Mouse (Mus musculus): ENCODE results near the gene Fcmr.
A peak's percentile ranks its signal among the peaks of the same experiment; 100 is the strongest.

The Fcmr gene

GRCm38 (mm10) chr1:130857456-130857855 lies 8.0 kb upstream of the Fcmr start:
- no peak for DNase-seq (ENCODE audit: low read depth, low spot score)

DNA sequence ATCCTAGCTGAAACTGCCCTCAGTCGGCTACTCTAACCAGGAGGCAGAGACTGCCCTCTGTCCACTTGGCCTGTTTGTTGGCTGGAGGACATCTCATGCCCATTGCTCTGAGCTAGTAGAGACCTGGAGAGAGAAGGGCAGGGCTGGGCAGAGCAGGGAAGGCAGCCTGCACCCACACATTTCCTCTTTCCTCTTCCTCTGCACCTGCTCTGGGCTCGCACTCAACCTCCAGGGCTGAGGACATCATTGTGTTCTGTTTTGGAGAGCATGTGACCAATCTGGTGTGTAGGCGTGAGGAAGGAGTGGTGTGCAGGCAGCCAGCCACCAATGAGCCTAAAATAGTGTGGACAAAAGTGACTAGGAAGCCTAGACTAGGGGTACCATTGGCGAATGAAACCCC lies 1.2 kb upstream of the Fcmr start:
- peak; percentile 88 for DNase-seq (ENCODE audit: low read depth, low spot score)

GRCm38 (mm10) chr1:130864741-130865140 lies 728 bp upstream of the Fcmr start:
- DNase-seq (ENCODE audit: low read depth, low spot score), result no peak

DNA sequence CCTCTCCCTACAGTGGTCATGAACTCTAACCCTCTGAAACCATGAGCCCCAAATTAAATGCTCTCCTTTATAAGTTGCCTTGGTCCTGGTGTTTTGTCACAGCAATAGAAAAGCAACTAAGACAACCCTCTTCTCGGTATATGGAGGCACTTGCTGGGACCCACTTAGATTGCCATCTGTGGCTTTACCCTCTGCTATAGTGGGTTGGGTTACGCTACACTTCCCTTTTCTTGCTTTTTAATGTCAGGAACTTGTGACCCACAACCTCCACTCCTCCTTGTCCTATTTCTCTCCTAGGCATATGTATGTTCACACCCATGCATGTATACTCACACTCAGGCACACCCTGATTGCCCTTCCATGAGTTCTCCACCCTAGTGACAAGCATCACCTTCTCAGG lies 7.4 kb downstream of the Fcmr start:
- DNase-seq (ENCODE audit: low read depth, low spot score), result no peak

GRCm38 (mm10) chr1:130875139-130875538 lies 9.7 kb downstream of the Fcmr start:
- DNase-seq (ENCODE audit: low read depth, low spot score), result peak; percentile 61

DNA sequence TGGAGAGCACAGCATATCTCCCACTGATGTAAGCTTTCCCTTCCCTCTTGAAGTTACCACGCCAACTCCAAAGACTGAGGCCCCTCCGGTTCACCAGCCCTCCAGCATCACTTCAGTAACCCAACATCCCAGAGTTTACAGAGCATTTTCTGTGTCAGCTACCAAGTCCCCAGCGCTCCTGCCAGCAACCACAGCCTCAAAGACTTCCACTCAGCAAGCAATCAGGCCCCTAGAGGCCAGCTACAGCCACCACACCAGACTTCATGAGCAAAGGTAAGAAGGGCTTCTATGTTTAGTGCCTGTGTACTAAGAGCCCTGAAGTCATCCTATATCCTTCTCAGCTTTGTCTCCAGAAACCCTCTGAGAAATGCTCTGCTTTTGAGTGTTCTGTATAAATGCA lies 10.4 kb downstream of the Fcmr start:
- DNase-seq (ENCODE audit: low read depth, low spot score), result no peak

DNA sequence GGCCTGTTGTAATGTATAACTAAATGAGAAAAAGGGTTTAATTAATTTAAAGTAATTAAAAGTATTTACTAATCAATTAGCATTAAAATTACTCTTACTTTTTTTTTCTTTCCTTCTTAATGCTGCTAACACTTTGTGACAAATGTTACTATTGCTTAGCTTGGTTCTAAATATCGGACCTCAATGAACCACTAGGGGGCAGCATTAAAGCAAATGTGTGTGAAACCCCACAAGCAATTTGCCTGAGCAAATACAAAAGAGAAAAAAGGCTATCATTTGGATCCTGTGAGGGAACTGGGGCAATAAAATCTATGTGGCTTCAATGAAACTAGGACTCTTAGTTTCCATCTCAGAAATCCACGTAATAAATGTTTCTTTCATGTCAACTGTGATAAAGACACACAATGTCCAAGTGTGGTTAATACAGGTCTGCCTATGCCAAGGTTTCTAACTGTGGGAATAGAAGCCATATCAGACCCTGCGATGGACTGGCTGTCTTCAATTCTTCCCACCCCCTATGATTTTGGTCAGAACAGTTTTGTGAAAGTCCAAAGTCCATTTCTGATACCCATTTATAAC lies 11.6 kb downstream of the Fcmr start:
- peak; percentile 75 for DNase-seq (ENCODE audit: low read depth, low spot score)

DNA sequence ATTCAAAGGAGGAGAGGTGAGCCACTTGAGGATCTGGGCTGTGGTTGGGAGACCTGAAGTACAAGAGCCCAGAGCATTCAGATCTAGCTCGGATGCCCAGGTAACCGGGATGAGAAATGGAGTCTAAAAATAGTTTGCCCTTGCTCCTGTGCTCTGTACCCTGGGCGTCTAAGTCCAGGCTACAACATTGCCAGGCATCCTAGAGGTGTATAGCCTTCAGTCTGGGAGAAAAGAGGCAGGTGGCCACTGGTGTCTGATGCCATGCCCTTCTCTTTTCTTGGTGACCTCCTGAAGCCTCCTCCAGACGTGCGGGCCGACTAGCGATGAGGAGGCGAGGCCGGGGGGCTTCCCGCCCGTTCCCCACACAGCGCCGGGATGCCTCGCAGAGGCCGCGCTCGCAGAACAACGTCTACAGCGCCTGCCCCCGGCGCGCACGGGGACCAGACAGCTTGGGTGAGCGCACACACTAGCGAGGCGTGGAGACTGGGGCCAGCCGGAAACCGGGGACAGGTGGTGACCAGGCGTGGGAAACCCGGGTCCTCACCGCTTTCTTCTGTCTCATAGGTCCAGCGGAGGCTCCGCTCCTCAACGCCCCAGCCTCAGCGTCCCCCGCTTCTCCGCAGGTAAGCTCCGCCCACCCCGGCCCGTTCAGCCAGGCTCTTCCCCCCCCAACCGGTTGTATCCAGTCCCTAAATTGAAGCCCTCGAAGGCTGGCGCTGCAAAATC lies 12.6 kb downstream of the Fcmr start:
- no peak for DNase-seq (ENCODE audit: low read depth, low spot score)

- DNase-seq (ENCODE audit: low read depth, low spot score), result no peak
These were observed 14.5 kb downstream of the Fcmr start for GRCm38 (mm10) chr1:130879927-130880326.

GRCm38 (mm10) chr1:130883146-130883545 lies 17.7 kb downstream of the Fcmr start:
- no peak for DNase-seq (ENCODE audit: low read depth, low spot score)

DNA sequence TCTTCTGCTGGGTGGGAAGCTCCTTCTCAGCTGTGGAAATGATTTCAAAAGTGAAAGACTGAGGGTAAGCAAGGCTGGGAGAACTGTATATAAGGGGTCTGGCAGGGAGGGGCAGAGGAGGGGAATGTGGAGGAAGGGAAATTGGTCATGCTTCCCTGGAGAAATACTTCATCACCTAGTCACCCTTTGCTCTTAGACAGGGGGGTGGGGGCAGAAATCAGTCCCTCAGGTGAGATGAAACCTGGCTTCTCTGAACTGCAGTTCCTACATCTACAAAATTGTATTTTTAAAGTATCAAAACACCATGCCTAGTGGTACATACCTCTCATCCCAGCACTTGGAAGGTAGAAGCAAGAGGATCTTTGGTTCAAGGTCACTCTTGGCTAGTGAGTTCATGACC lies 21.9 kb downstream of the Fcmr start, which contains the start of gene Il24:
Il24 (minus strand) TSS at position 101 of the 400 bp plus-strand sequence.
- no peak for DNase-seq (ENCODE audit: low read depth, low spot score)

- DNase-seq (ENCODE audit: low read depth, low spot score), result no peak
These were observed 27.0 kb downstream of the Fcmr start for GRCm38 (mm10) chr1:130892446-130892845.

DNA sequence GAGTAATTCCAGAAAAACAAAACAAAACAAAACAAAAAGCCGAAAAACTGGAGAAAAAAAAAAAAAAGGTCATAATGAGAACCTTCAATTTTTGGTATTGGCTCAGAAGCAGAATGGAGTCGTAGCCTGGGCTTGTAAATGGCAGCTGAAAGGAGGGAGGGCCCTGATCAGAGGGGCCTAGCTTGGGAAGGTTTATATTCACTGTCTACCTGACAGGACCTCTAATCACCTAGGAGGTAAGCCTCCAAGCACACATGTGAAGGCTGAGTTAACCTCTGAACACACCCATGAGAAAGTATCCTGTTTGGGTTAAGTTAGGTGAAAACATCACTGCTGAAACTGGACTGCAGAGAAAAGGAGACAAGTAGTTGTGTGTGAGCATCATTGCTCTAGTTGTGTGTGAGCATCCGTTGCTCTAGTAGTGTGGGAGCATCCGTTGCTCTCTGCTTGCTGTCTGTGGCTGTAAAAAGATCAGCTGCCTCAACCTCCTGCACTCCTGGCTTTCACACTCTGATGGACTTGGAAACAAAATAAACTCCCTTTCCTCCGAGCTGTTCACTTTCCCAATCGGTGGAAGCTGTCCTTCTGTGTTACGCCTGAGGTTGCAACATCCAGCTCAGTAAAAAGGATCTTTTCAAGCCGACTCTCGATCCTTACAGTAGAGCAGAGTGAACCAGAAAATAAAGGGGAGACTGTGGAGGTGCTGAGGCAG lies 28.0 kb downstream of the Fcmr start:
- DNase-seq (ENCODE audit: low read depth, low spot score), result no peak

GRCm38 (mm10) chr1:130894468-130894867 lies 29.0 kb downstream of the Fcmr start:
- no peak for DNase-seq (ENCODE audit: low read depth, low spot score)

DNA sequence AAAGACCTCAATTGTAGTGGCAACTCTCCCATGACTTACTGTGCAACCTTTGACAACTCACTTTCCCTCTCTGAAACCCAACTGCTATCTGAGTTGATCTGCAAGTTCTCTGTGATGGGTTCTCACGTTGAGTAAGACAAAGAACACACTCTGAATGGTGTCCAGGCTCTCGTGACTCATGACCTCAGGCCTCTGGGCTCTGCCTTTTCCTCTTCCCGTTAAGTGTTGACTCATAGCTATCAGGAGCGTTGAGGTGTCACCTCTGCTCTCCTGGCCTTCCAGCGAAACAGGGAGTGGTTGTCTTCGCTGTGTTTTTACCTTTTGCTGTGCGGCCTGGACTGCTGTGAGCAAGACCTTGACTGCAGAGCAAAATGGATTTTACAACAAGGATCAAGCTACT lies 37.0 kb downstream of the Fcmr start:
- DNase-seq (ENCODE audit: low read depth, low spot score), result no peak

DNA sequence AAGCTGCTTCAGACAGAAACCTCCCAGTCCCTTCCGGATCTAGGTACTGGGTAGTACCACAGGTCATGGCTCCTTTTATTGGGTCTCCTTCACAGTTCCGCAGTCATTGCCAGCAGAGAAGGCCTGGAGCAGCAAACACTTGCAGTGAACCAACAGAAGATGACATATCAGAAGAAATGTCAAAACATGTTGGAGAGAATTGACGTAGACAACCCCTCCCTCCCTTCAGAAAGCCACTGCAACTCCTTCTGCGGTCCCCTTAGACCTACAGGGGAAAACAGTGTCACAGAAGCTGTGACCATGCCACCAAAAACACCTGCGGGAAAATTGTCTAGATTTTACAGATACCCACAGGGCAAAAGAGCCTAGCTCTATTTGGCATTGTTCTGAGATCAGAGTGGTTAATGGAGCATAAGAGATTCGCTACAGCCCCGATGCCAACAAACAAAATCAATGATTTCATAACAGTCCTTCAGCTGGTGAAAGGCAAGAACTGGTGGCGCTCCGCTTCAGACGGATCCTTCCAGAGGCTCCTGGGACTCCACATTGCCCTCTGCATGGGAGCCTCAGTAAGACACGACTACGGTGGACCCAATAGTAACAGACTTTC lies 46.0 kb downstream of the Fcmr start, which contains the start of gene Il20:
Il20 (minus strand) TSS at position 51 of the 610 bp plus-strand sequence.
- DNase-seq (ENCODE audit: low read depth, low spot score), result no peak

DNA sequence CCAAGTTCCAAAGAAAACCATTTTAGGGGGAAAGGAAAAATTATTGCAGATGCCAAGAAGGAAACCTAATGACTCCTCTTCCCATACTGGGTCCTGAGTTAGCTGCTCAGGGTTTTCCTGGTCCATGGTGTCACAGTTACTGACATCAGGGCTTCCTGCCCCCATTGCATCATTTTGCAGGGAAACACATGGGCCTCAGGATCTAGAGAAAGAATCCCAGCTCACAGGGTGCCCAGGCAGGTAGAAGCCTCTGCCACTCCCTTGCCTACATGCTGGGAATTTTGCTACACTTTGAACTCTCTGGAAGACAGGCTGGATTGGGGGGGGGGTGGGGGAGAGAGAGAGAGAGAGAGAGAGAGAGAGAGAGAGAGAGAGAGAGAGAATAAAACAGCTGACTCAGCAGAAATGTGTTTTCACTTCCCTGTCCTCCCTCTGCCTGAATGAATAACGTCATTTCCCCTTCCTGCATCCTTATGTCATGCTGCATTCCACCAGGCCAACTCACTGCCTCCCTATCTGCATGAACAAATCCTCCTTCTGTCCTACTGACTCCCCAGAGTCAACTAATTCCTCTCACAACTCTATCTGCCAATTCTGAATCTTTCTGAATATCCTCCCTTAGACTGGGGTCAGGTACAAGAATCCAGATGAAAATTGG lies 53.0 kb downstream of the Fcmr start:
- DNase-seq (ENCODE audit: low read depth, low spot score), result peak; percentile 16

DNA sequence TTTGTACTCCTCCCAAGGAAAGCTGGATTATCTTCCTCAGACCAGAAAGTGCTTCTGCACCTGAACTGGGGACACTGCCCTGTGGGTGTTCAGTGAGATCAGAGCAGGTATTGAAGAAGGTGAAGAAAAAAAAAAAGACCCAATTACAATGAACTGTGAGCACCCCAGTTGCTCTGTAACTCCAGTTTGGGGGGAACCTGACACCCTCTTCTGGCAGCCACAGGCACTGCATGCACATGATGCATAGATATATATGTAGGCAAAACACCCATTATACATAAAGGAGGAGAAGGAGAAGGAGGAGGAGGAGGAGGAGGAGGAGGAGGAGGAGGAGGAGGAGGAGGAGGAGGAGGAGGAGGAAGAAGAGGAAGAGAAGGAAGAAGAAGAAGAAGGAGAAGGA lies 61.0 kb downstream of the Fcmr start:
- DNase-seq (ENCODE audit: low read depth, low spot score), result peak; percentile 55
